Mouse (Mus musculus) central nervous system, embryonic 14 days (tissue): ENCODE measurements around the gene Pdxp. TPM values are rescaled to one million over a fixed set of nuclear protein-coding genes. Genes with fewer than 3 reads are reported as not detected.

ENCODE experiments used
- polyA plus RNA-seq: library from polyadenylated mRNA; depleted of rRNA; stranded (reverse); fragments of >200 nt; gene quantifications from 2 replicates; pipeline ENCODE4 v1.2.3, GENCODE M21; 2012; rRNA removed

Pdxp gene
- 87.9 and 100 TPM in 2 replicates for polyA plus RNA-seq

DNA sequence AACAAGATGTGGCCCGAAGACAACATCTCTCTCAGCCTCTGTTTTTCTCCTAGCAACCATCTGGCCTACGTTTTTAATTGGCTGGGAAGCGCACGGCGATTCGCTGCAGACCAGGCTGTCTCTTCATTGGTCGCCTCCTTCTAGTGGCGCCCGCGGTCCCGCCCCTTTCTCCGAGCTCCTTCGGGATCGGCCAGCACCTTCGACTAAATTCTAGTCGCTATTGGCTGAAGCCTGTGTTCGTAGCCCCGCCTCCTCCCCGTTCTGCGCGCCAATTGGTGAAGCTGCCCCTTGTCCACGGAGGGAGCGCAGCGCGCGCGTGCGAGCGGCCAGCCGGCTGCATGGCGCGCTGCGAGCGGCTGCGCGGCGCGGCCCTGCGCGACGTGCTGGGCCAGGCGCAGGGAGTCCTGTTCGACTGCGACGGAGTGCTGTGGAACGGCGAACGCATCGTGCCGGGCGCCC lies at the start of gene Pdxp:
TSS of gene Pdxp (plus strand) at position 288 of the 459 bp plus-strand sequence.

DNA sequence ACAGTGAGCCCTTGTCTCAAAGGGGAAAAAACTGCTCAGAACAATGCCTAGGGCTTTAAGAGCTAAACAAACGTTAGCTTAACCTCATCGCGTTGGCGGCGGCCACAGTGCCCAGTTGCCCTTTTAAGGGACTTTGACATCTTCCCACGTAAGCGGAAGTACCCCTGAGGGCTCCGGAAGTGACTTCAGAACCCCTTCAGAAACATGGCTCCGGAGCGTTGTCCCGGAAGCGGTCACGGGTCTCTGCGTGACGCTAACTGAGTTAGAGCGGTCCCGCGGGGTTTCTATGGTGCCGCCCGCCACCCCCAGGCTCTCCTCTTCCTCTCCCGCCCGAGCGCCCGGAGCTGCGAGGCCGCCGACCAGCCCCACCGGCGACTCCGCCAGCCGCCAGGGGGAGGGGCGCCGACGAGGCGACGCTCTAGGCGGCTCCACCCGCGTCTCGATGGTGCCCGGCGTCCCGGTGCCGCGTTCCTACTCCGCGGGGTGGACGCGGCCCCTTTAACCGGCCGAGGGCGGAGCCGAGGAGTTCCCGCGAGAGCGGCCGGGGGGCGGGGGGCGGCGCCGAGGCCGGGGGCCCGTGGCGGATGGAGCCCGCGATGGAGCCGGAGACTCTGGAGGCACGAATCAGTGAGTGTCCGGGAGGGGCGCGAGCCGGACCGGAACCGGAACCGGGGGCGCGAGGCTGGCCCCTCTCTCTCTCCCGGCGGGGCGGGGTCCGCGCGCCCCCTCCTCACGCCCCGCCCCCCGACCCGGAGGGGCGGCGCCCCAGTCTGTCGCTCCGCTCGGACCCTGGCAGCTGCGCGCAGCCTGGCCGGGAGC lies 36.5 kb upstream of the Pdxp start, which contains the start of gene Gga1:
TSS of gene Gga1 (plus strand) at position 200 of the 819 bp plus-strand sequence.

DNA sequence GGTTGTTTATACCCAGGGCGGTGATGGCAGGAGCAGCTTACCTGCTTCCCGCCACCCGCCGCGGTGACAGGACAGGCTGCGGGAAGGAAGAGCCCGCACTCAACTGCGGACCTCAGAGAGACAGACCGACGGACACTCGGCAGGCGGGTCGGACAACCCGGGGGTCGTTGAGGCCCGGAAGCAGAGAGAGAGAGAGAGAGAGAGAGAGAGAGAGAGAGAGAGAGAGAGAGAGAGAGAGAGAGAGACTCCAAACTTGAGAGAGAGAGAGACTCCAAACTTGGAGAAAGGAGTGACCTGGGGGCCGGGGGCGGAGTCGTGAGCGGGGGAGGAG lies 14.3 kb upstream of the Pdxp start, which contains the start of gene Gm49510:
TSS of gene Gm49510 (plus strand) at position 259 of the 331 bp plus-strand sequence.

DNA sequence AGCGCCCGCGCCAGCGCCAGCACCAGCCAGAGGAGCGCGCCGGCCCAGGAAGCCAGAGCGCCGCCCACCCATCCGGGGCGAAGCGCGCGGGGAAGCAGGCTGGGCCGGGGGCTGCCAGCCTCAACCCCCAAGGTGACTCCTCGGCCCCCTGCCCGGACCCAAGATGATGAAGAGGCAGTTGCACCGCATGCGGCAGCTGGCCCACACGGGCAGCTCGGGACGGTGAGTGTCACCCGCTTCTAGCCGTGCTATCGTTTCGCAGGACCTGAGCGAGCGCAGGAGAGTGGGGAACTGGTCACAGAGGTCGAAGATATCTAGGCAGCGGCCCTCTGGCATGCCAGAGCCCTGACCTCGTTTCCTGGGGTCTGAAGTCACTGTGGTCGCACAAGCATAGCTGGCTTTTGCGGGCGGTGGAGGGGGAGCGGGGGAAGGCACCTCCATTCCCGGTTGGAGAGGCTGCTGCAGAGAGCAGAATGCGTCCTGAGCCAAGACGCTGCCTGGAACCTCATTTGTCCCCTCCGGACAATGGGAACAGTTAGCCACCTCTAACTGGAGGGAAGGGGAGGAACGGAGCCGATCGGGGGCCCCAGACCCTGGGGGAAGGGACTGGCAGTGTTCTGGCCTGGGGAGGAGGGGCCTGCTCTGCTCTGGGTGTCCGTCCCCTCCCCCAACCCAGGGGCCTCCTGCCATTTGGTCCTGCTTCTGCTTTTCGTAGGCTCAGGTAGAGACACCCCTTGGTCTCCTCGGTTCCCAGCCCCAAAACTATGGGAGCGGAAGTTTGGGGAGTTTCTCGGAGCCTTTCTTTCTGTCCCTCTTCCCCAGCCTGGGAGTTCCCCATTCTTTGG lies 13.8 kb upstream of the Pdxp start, which contains the start of gene Sh3bp1:
TSS of gene Sh3bp1 (plus strand) at position 29 of the 845 bp plus-strand sequence.

DNA sequence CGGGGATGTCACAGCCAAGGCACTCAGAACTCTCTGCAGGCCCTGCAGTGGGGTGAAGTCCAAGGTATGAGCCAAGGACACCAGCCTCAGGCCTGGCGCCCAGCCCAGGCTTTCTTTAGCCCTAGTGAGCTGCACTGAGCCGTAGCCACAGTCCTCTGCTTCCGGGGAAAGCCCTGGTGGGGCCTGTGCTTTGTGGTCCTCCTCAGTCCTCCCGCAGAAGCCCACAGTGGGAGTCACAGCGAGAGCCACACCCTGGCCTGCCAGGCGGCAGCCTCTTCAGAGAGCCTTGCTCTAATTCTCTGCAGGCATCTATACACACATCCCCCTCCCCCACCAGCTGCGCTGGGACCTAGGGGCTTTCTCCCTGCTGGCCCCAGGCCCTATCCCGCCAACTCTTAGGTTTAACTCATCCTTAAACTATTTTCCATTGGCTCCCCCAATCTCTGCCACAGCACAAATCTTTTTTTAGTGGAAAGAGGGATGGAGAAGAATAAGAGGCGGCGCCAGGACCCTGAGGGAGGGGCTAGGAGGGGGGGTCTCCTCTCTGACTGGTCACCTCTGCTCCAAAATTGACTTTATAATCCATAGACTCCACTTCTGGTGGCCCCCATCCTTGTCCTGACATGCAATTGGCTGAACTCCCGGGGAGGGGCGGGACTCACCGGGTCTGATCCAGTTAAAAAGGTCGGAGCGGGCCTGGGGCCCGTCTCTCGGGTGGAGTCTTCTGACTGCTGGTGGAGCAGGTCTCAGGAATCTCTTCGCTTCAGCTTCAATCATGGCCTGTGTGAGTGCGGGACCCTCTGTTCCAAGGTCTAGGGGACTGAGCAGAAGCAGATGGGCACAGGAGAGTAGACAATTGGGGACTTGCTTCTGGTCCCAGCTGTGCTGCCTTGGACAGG lies 12.6 kb downstream of the Pdxp start, which contains the start of gene Lgals1:
TSS of gene Lgals1 (plus strand) at position 705 of the 899 bp plus-strand sequence.

DNA sequence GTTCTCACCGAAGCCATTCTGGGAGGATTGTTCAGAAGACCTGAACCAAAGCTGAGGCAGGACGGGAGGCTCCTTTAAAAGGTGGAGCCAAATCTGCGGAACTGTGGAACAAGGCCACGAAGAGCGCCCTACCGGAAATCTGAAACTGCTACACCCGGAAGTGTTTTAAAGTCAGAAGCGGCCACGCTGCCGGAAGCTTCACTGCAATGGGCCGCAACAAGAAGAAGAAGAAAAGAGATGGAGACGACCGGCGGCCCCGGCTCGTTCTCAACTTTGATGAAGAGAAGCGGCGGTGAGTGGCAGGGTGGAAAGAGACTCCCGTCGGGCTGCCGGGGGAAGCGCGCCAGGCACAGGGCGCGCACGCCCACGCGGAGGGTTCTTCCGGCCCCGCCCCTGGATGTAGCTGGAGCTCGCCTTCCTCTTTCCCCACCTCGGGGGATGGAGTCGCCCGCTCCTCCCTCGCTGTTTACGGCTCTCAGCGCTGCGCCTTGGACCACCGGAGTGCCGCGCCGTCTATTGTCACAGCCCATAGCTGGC lies 21.1 kb downstream of the Pdxp start, which contains the start of gene Nol12:
TSS of gene Nol12 (plus strand) at position 150 of the 537 bp plus-strand sequence.

DNA sequence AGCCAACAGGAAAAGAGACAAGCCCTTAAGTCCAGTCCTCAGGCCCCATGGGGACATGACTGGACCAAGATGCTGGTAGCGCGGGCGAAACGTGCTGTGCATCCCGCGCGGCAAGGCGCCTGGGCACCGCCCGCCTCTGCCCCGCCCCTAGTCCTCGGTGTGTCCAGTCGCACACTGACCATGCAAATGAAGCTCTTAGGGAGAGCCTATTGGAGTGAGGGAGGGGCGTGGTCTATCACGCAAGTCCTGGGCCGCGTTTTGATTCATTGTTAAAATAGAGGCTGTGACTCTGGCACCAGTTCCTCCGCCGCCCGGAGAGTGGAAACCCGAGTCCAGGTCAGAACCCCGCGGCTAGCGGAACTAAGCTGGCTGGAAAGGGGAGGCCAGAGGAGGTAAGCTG lies 33.9 kb downstream of the Pdxp start, which contains the start of gene Triobp:
TSS of gene Triobp (plus strand) at position 68 of the 400 bp plus-strand sequence.

Other genes with a start within 250 kb of the Pdxp start
- gene Elfn2, start 195.1 kb upstream of the Pdxp start, polyA plus RNA-seq = 12.1 and 12.6 TPM in 2 replicates
- gene Mfng, start 140.4 kb upstream of the Pdxp start, polyA plus RNA-seq = 41.0 and 71.7 TPM in 2 replicates
- gene Card10, start 110.9 kb upstream of the Pdxp start, polyA plus RNA-seq = 3.8 and 5.4 TPM in 2 replicates
- 9.1 and 13.2 TPM in 2 replicates for gene Cdc42ep1, start 71.3 kb upstream of the Pdxp start, polyA plus RNA-seq
- 0.10 and 0.29 TPM in 2 replicates for gene Lgals2, start 58.4 kb upstream of the Pdxp start, polyA plus RNA-seq
- gene Gga1, start 36.7 kb upstream of the Pdxp start, polyA plus RNA-seq = 65.7 and 68.2 TPM in 2 replicates
- gene Gm49510, start 14.3 kb upstream of the Pdxp start, polyA plus RNA-seq = 0.02 and 0.03 TPM in 2 replicates
- 13.7 and 27.6 TPM in 2 replicates for gene Sh3bp1, start 14.2 kb upstream of the Pdxp start, polyA plus RNA-seq
- gene Lgals1, start 12.8 kb downstream of the Pdxp start, polyA plus RNA-seq = 226 and 578 TPM in 2 replicates
- gene Nol12, start 21.0 kb downstream of the Pdxp start, polyA plus RNA-seq = 41.2 and 43.8 TPM in 2 replicates
- 48.5 and 58.0 TPM in 2 replicates for gene Triobp, start 33.8 kb downstream of the Pdxp start, polyA plus RNA-seq
- gene H1f0, start 114.5 kb downstream of the Pdxp start, polyA plus RNA-seq = 278 and 348 TPM in 2 replicates
- gene Galr3, start 128.0 kb downstream of the Pdxp start, polyA plus RNA-seq = 0.07 and 0.24 TPM in 2 replicates
- 58.6 and 61.8 TPM in 2 replicates for gene Ankrd54, start 149.0 kb downstream of the Pdxp start, polyA plus RNA-seq
- gene Eif3l, start 161.3 kb downstream of the Pdxp start, polyA plus RNA-seq = 173 and 188 TPM in 2 replicates
- gene Micall1, start 195.0 kb downstream of the Pdxp start, polyA plus RNA-seq = 22.3 and 27.5 TPM in 2 replicates
- 182 and 194 TPM in 2 replicates for gene Polr2f, start 227.1 kb downstream of the Pdxp start, polyA plus RNA-seq
- gene 1700088E04Rik, start 227.3 kb downstream of the Pdxp start, polyA plus RNA-seq = 16.1 and 16.8 TPM in 2 replicates